Mouse (Mus musculus) heart, embryonic 11.5 days (tissue): Measurements from ENCODE around the gene Mycl. TPM values are rescaled to one million over a fixed set of nuclear protein-coding genes. Genes with fewer than 3 reads are reported as not detected.
"Not testable (repeated sequence)": the region's sequence is repeated elsewhere in the genome, so short reads cannot be mapped to it uniquely, and the experiment has no call there.

ENCODE experiments used
- ATAC-seq: fragments of 200-750 bp; cut with Nextera tagmentation; replicated peaks from 2 replicates; pipeline ENCODE4 v1.8.0; 2017; ENCODE audit warnings: moderate library complexity; ENCODE audit not compliant: insufficient number of reproducible peaks, low FRiP score, low TSS enrichment
- H3K27ac ChIP-seq: fragments of 300-500 bp; sonication (generic); 2 replicates; pipeline ENCODE4 v1.5.1; 2014; ENCODE audit warnings: mild to moderate bottlenecking, low read depth, low read length
- H3K27me3 ChIP-seq: fragments of 300-500 bp; sonication (generic); 2 replicates; pipeline ENCODE4 v1.6.1; 2014; ENCODE audit warnings: mild to moderate bottlenecking, low read length, mixed read lengths; ENCODE audit not compliant: control insufficient read depth, insufficient read depth
- H3K36me3 ChIP-seq: fragments of 300-500 bp; sonication (generic); 2 replicates; pipeline ENCODE4 v1.6.1; 2014; ENCODE audit warnings: mild to moderate bottlenecking, low read length, moderate library complexity, mixed read lengths; ENCODE audit not compliant: control insufficient read depth, insufficient read depth
- H3K4me1 ChIP-seq: fragments of 300-500 bp; sonication (generic); 2 replicates; pipeline ENCODE4 v1.6.1; 2014; ENCODE audit warnings: low read length; ENCODE audit not compliant: control insufficient read depth, insufficient read depth
- H3K4me2 ChIP-seq: fragments of 300-500 bp; sonication (generic); 2 replicates; pipeline ENCODE4 v1.6.1; 2014; ENCODE audit warnings: mild to moderate bottlenecking, moderate library complexity
- H3K4me3 ChIP-seq: fragments of 300-500 bp; sonication (generic); 2 replicates; pipeline ENCODE4 v1.5.1; 2014; ENCODE audit warnings: low read depth, low read length
- H3K9ac ChIP-seq: fragments of 300-500 bp; sonication (generic); 2 replicates; pipeline ENCODE4 v1.6.1; 2014; ENCODE audit warnings: mild to moderate bottlenecking, low read depth, low read length, moderate library complexity
- H3K9me3 ChIP-seq: fragments of 300-500 bp; sonication (generic); replicated peaks from 2 replicates; pipeline ENCODE4 v1.6.1; 2016; ENCODE audit warnings: low read length; ENCODE audit not compliant: control insufficient read depth
- WGBS: fragments of 180-500 bp; shearing (Covaris S2); extraction: QIAGEN DNeasy Blood & Tissue Kit; methylation state at CpG from one replicate; pipeline ENCODE4 v1.1.7; 2014; ENCODE audit not compliant: insufficient replicate concordance; 5-methylcytosine and 5-hydroxymethylcytosine counted together
- polyA plus RNA-seq: library from polyadenylated mRNA; unstranded; fragments of >200 nt; fragmentation: Nextera tagmentation; extraction: Ambion mirVana; gene quantifications from 2 replicates; pipeline ENCODE4 v1.2.1, GENCODE M21; 2014

Mycl gene
- polyA plus RNA-seq, 1 experiment from 2014 or later: 1.8 TPM

DNA sequence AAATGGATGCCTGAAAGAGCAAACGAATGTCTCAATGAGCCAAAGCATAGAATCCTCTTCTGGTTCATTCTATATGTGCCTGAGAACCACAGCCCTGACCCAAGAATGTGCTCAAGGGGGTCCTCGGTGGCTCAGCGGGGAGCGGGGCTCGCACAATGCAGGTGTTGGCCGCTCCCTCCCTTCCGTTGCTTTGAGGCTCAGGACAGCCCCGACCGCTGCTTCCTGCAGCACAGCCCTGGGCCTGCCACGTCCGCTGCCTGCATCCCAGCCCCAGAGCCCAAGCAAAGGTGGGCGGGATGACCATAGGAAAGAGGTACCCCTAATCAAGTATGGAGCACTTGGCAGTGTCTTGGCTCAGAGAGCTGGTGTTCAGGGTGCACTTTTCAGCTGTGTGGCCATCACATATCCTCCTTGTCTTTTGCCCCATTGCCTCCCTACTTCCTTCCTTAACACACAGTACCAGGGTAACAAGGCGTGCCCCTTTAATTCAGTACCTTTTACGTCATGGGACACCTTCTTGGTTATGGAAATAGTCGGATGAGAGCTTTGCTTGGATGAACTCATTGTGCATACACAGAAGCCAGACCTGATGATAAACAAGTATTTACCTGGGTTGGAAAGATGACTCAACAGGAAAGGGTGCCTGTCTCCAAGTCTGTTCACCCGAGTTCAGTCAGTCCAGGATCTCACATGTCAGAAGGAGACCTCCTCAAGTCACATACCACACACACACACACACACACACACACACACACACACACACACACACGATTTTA is 11.8 kb upstream of the Mycl start:
- Histone ChIP-seq H3K9me3 (no peaks in the 10 kb centered on the region), H3K4me3 (0 out of 2 replicates have a peak overlapping the region, but pooled peaks have one; percentile 14), H3K27me3 (peaks cover 25% of the 10 kb centered on the region), H3K4me1 (peaks cover 9% of the 10 kb centered on the region), H3K9ac (no peak overlapping the region), H3K27ac (no peak overlapping the region), H3K36me3 (no peaks in the 10 kb centered on the region), H3K4me2 (peak overlapping the region; percentile 57)
- 18% methylated on average over 17 of the region's 17 CpGs for WGBS
- ATAC-seq: no peak

DNA sequence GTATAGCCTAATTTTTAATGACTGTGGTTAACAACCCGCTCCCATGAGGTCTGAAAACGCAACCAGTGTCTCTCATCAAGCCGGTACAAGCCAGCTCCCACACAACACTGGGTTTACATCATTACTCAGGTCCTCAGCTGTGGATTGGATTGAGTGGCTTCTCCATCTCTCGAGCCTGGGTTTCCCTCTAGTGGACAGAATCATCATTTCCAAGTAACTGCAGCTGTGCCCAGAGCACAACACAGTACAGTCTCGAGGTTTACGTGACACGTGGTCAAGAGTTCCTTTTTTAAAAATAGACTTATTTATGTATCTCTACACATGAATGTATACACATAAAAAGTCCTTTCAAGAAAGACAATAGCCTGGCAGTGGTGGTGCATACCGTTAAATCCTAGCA is 10.3 kb upstream of the Mycl start:
- Histone ChIP-seq H3K9me3 (no peaks in the 10 kb centered on the region), H3K9ac (no peak overlapping the region), H3K4me2 (no peak overlapping the region), H3K4me1 (peaks cover 9% of the 10 kb centered on the region), H3K27me3 (peaks cover 25% of the 10 kb centered on the region), H3K4me3 (no peak overlapping the region), H3K27ac (no peak overlapping the region), H3K36me3 (no peaks in the 10 kb centered on the region)
- peak; percentile 16; the same call in 1 of the 2 replicates for ATAC-seq
- WGBS: 39% methylated on average over 8 of the region's 8 CpGs

DNA sequence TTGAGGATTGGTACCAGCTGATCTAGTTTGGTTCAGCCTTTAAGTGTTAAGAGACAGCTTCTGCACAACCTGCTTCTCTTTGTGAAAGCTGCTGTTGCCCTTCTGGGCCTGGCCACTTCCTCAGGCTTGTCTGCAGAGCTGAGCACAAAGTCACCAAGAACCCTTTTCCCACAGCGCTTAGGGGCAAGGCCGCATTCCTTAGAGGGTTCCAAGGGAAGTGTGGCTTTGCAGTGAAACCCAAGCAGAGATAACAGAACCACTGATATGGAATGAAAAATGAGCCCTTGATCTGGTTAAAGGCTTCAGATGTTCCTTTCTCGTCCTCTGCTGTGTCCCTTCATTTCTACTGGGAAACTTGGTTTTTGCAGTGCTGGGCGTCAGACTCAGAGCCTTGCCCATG is 8.0 kb upstream of the Mycl start:
- Histone ChIP-seq H3K4me2 (no peak overlapping the region), H3K27me3 (peaks cover 18% of the 10 kb centered on the region), H3K9me3 (no peaks in the 10 kb centered on the region), H3K27ac (no peak overlapping the region; the same call in 1 of the 2 replicates), H3K36me3 (no peaks in the 10 kb centered on the region), H3K9ac (no peak overlapping the region), H3K4me1 (peaks cover 4% of the 10 kb centered on the region; the same call in 1 of the 2 replicates), H3K4me3 (no peak overlapping the region)
- WGBS: 33% methylated on average over 4 of the region's 4 CpGs
- ATAC-seq: no peak

DNA sequence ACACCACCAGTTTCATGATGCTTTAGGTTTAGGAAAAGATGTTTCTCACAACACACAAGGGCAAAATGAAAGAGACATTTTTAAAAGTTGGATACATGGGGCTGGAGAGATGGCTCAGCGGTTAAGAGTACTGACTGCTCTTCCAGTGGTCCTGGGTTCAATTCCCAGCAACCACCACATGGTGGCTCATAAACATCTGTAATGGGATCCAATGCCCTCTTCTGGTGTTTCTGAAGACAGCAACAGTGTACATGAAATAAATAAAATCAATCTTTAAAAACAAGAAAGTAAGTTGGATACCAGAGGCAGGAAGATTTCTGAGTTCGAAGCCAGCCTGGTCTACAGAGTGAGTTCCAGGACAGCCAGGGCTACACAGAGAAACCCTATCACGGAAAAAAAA is 7.4 kb upstream of the Mycl start:
- 36% methylated on average over 3 of the region's 3 CpGs for WGBS
- not testable (repeated sequence) for H3K9me3 ChIP-seq, H3K4me1 ChIP-seq, H3K4me2 ChIP-seq, ATAC-seq, H3K27ac ChIP-seq, H3K4me3 ChIP-seq, H3K36me3 ChIP-seq, H3K9ac ChIP-seq
- peaks cover 15% of the 10 kb centered on the region for H3K27me3 ChIP-seq

DNA sequence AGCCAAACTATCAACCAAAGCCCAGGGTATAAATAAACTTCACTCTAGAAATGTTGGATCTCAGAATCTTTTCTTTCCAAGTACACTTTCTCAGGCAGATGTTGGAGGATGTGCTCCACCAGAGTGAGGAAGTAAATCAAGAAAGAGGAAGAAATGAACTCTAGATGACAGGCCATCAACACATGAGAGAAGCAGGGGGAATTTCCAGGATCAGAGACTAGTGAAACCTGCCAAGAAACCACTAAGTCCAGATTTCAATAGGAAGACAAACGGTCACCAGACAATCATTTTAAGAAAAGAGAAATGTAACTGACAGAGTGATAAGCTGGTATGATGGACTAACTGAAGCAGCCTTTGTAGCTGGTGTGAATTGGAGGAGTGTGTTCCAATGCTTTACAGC is 4.3 kb upstream of the Mycl start:
- no peaks in the 10 kb centered on the region for H3K9me3 ChIP-seq
- no peak overlapping the region for H3K9ac ChIP-seq
- no peaks in the 10 kb centered on the region for H3K36me3 ChIP-seq
- H3K27me3 ChIP-seq: peaks cover 5% of the 10 kb centered on the region; the same call in 1 of the 2 replicates
- WGBS: 58% methylated on average over 1 of the region's 1 CpGs
- no peak overlapping the region for H3K4me3 ChIP-seq
- H3K4me1 ChIP-seq: peaks cover 4% of the 10 kb centered on the region; the same call in 1 of the 2 replicates
- no peak overlapping the region for H3K4me2 ChIP-seq
- no peak for ATAC-seq
- no peak overlapping the region for H3K27ac ChIP-seq

DNA sequence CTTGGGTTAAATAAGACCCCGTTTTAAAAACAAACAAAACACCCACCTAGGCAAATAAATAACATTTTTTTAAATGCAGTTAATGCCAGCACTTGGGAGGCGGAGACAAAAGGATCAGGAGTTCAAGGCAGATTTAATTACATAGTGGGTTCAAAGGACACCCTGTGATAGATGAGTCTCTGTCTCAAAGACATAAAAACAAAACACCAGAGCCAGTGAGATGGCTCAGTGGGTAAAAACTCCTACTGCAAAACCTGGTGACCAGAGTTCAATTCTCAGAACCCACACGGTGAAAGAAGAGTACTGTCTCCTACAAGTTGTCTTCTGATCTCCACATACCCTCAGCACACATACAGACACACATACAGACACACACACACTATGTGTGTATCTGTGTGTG is 3.2 kb upstream of the Mycl start:
- Histone ChIP-seq H3K4me3 (no peak overlapping the region), H3K9ac (no peak overlapping the region), H3K9me3 (no peaks in the 10 kb centered on the region), H3K36me3 (no peaks in the 10 kb centered on the region), H3K27me3 (peaks cover 11% of the 10 kb centered on the region), H3K4me1 (peaks cover 4% of the 10 kb centered on the region; the same call in 1 of the 2 replicates), H3K4me2 (no peak overlapping the region), H3K27ac (no peak overlapping the region)
- ATAC-seq: no peak
- WGBS: 67% methylated on average over 3 of the region's 3 CpGs

DNA sequence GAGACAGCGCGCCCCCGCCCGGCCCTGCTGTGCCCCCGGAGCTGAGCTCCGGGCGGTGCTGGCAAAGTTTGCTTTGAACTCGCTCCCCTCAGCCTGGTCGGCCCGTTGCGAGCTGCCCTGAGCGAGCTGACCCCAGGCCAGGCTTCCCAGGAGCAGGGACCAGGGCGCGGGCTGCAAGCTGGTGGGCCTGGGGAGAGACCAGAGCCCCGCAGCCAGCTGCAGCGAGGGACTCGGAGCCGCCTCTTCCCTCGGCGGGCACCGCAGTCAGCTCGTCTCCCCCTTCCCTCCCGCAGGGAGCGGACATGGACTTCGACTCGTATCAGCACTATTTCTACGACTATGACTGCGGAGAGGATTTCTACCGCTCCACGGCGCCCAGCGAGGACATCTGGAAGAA is 767 bp downstream of the Mycl start:
- WGBS: 0% methylated on average over 32 of the region's 32 CpGs
- Histone ChIP-seq H3K27me3 (peaks cover 46% of the 10 kb centered on the region), H3K27ac (no peak overlapping the region)

DNA sequence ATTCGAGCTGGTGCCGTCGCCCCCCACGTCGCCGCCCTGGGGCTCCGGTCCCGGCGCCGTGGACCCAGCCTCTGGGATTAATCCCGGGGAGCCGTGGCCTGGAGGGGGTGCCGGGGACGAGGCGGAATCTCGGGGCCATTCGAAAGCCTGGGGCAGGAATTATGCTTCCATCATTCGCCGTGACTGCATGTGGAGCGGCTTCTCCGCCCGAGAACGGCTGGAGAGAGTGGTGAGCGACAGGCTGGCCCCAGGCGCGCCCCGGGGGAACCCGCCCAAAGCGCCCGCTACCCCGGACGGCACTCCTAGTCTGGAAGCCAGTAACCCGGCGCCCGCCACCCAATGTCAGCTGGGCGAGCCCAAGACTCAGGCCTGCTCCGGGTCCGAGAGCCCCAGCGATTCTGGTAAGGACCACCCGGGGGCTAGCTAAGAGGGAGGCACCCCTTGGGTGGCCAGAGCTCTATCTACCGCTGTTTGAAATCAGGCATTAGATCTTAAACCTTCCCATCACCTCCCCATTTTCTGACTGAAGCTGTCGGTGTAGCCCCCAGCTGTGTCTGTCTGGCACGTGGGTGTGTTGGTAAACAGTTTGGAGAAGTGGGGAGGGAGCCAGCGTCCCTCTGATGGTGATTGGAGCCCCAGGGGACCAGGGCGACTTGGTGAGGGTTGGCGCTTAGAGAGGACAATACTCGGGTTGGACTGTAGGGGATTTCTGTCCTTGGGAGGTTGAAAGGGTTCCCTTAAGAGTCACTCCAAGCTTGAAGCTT is 1.3 kb downstream of the Mycl start:
- H3K4me1 ChIP-seq: no peaks in the 10 kb centered on the region; the same call in 1 of the 2 replicates
- peak overlapping the region; percentile 66 for H3K9ac ChIP-seq
- under 1% methylated on average over 47 of the region's 47 CpGs for WGBS
- H3K4me2 ChIP-seq: peak overlapping the region; percentile 99
- ATAC-seq: no peak
- no peak overlapping the region for H3K27ac ChIP-seq
- no peaks in the 10 kb centered on the region for H3K36me3 ChIP-seq
- peaks cover 49% of the 10 kb centered on the region for H3K27me3 ChIP-seq
- no peaks in the 10 kb centered on the region for H3K9me3 ChIP-seq
- peak overlapping the region; percentile 55 for H3K4me3 ChIP-seq

More for the DNA sequence above, 767 bp downstream of the Mycl start:
- Histone ChIP-seq H3K4me3 (peak overlapping the region; percentile 55), H3K9ac (peak overlapping the region; percentile 66), H3K4me1 (no peaks in the 10 kb centered on the region; the same call in 1 of the 2 replicates), H3K4me2 (peak overlapping the region; percentile 99), H3K9me3 (no peaks in the 10 kb centered on the region), H3K36me3 (no peaks in the 10 kb centered on the region)
- ATAC-seq: peak; percentile 24; the same call in 1 of the 2 replicates
